Mouse (Mus musculus) limb, embryonic 13.5 days (tissue): Measurements from ENCODE around the gene Actn2. TPM values are rescaled to one million over a fixed set of nuclear protein-coding genes. Genes with fewer than 3 reads are reported as not detected.

Source experiments
- ATAC-seq: fragments of 200-750 bp; cut with Nextera tagmentation; 2 replicates; pipeline ENCODE4 v1.8.0; 2017; ENCODE audit warnings: low read depth, moderate number of reproducible peaks, moderate TSS enrichment; ENCODE audit not compliant: low FRiP score
- H3K27ac ChIP-seq: fragments of 300-500 bp; sonication (generic); 2 replicates; pipeline ENCODE4 v1.5.1; 2015; ENCODE audit warnings: inconsistent platforms, mild to moderate bottlenecking, moderate library complexity
- H3K27me3 ChIP-seq: fragments of 300-500 bp; sonication (generic); 2 replicates; pipeline ENCODE4 v1.6.1; 2015; ENCODE audit warnings: mild to moderate bottlenecking, inconsistent platforms
- H3K36me3 ChIP-seq: fragments of 300-500 bp; sonication (generic); 2 replicates; pipeline ENCODE4 v1.6.1; 2015; ENCODE audit warnings: inconsistent platforms, mild to moderate bottlenecking, moderate library complexity
- H3K4me1 ChIP-seq: fragments of 300-500 bp; sonication (generic); 2 replicates; pipeline ENCODE4 v1.6.1; 2015; ENCODE audit warnings: inconsistent platforms
- H3K4me2 ChIP-seq: fragments of 300-500 bp; sonication (generic); replicated peaks from 2 replicates; pipeline ENCODE4 v1.6.1; 2015; ENCODE audit warnings: inconsistent platforms, mild to moderate bottlenecking, moderate library complexity
- H3K4me3 ChIP-seq: fragments of 300-500 bp; sonication (generic); 2 replicates; pipeline ENCODE4 v1.5.1; 2015; ENCODE audit warnings: moderate library complexity, mild to moderate bottlenecking, inconsistent platforms
- H3K9ac ChIP-seq: fragments of 300-500 bp; sonication (generic); 2 replicates; pipeline ENCODE4 v1.6.1; 2015; ENCODE audit warnings: mild to moderate bottlenecking, inconsistent platforms
- H3K9me3 ChIP-seq: fragments of 300-500 bp; sonication (generic); 2 replicates; pipeline ENCODE4 v1.6.1; 2016; ENCODE audit warnings: inconsistent platforms
- WGBS: fragments of 180-500 bp; shearing (Covaris S2); methylation state at CpG from one replicate; pipeline ENCODE4 v1.1.7; 2015; 5-methylcytosine and 5-hydroxymethylcytosine counted together
- polyA plus RNA-seq: library from polyadenylated mRNA; unstranded; fragments of >200 nt; fragmentation: Nextera tagmentation; extraction: Ambion mirVana; gene quantifications from 2 replicates; pipeline ENCODE4 v1.2.1, GENCODE M21; 2015

Actn2 gene
- 161 and 166 TPM in 2 replicates for polyA plus RNA-seq

- Histone ChIP-seq H3K36me3 (no peaks in the 10 kb centered on the region), H3K9me3 (no peaks in the 10 kb centered on the region), H3K27ac (no peak within 1 kb of the TSS), H3K9ac (peak within 1 kb of the TSS; percentile 67), H3K4me2 (peak within 1 kb of the TSS; percentile 77), H3K4me3 (peak within 1 kb of the TSS; percentile 43), H3K4me1 (peaks cover 4% of the 10 kb centered on the region), H3K27me3 (peaks cover 7% of the 10 kb centered on the region; the same call in 1 of the 2 replicates)
- peak; percentile 97 for ATAC-seq
- 0% methylated on average over 43 of the region's 43 CpGs for WGBS
These were observed at the start of gene Actn2 for GRCm38 (mm10) chr13:12340183-12340975. Gene Actn2 (minus strand): TSS chr13:12340760.

- no peaks in the 10 kb centered on the region for H3K4me1 ChIP-seq
- H3K9me3 ChIP-seq, result no peaks in the 10 kb centered on the region
- no peak overlapping the region for H3K4me2 ChIP-seq
- H3K27ac ChIP-seq, result no peak overlapping the region
- H3K4me3 ChIP-seq, result no peak overlapping the region
- H3K9ac ChIP-seq, result no peak overlapping the region
- H3K27me3 ChIP-seq, result no peaks in the 10 kb centered on the region
- H3K36me3 ChIP-seq, result no peaks in the 10 kb centered on the region
- no peak for ATAC-seq
These were observed 45.7 kb upstream of the Actn2 start for GRCm38 (mm10) chr13:12386286-12386685.

GRCm38 (mm10) chr13:12384796-12385195 is 44.2 kb upstream of the Actn2 start:
- no peaks in the 10 kb centered on the region for H3K4me1 ChIP-seq
- no peaks in the 10 kb centered on the region for H3K9me3 ChIP-seq
- H3K27ac ChIP-seq, result no peak overlapping the region
- no peak overlapping the region for H3K9ac ChIP-seq
- H3K27me3 ChIP-seq, result no peaks in the 10 kb centered on the region
- no peaks in the 10 kb centered on the region for H3K36me3 ChIP-seq
- H3K4me2 ChIP-seq, result no peak overlapping the region
- ATAC-seq, result no peak; the same call in 1 of the 2 replicates
- H3K4me3 ChIP-seq, result no peak overlapping the region

DNA sequence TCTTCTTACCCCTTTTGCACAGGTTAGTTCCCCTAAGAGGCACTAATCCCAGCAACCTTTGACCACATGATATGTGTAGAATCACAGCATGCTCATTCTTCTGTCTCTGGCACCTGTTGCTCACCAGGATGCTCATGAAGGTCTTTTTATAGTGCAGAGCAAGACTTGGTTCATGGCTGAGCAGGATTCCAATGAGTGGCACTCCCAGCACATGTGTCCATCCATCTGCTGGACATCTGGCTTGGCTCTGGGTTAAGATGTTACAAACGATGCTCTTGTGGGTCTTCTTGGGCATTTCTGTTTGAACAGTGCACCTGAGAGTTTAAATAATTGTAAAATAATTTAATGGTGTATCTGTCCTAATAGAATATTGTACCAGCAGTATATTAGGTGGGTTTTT is 36.2 kb upstream of the Actn2 start:
- Histone ChIP-seq H3K9ac (no peak overlapping the region), H3K27ac (no peak overlapping the region), H3K4me1 (no peaks in the 10 kb centered on the region), H3K4me2 (no peak overlapping the region), H3K4me3 (no peak overlapping the region), H3K9me3 (no peaks in the 10 kb centered on the region), H3K36me3 (no peaks in the 10 kb centered on the region), H3K27me3 (no peaks in the 10 kb centered on the region)
- WGBS, result 51% methylated on average over 1 of the region's 1 CpGs
- ATAC-seq, result no peak

DNA sequence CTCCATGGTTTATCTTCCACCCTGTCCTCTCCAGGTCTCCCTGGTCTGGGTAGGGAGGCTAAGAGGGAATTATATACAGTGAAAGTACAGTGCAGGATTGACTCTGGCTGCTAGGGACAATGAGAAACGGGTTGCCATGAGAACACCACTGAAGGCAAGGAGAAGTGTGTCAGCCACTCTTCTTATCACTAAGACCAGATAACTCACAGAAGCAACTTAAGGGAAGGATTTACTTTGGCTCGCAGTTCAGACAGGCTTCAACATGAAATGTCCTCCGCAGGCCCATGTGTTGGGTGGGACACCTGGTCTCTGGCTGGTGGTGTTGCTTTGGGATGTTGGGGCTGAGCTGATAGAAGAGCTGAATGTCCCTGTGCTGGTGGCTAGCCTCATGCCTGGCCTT is 32.2 kb upstream of the Actn2 start:
- WGBS, result 81% methylated on average over 3 of the region's 3 CpGs
- H3K4me3 ChIP-seq, result no peak overlapping the region
- H3K9me3 ChIP-seq, result no peaks in the 10 kb centered on the region
- H3K9ac ChIP-seq, result no peak overlapping the region
- H3K4me1 ChIP-seq, result no peaks in the 10 kb centered on the region; the same call in 1 of the 2 replicates
- ATAC-seq, result no peak
- no peak overlapping the region for H3K4me2 ChIP-seq
- no peak overlapping the region for H3K27ac ChIP-seq
- H3K36me3 ChIP-seq, result no peaks in the 10 kb centered on the region
- no peaks in the 10 kb centered on the region for H3K27me3 ChIP-seq

GRCm38 (mm10) chr13:12369930-12370329 is 29.4 kb upstream of the Actn2 start:
- H3K36me3 ChIP-seq, result no peaks in the 10 kb centered on the region
- H3K27ac ChIP-seq, result no peak overlapping the region
- H3K9ac ChIP-seq, result no peak overlapping the region
- no peak overlapping the region for H3K4me2 ChIP-seq
- H3K4me3 ChIP-seq, result no peak overlapping the region
- 82% methylated on average over 11 of the region's 11 CpGs for WGBS
- H3K9me3 ChIP-seq, result no peaks in the 10 kb centered on the region
- H3K4me1 ChIP-seq, result no peaks in the 10 kb centered on the region; the same call in 1 of the 2 replicates
- ATAC-seq, result 0 out of 2 replicates have a peak, but pooled peaks have one; percentile 14
- H3K27me3 ChIP-seq, result no peaks in the 10 kb centered on the region

- no peak overlapping the region for H3K27ac ChIP-seq
- ATAC-seq, result peak; percentile 78
- no peaks in the 10 kb centered on the region for H3K9me3 ChIP-seq
- no peaks in the 10 kb centered on the region for H3K36me3 ChIP-seq
- H3K4me3 ChIP-seq, result no peak overlapping the region
- no peak overlapping the region for H3K9ac ChIP-seq
- no peak overlapping the region for H3K4me2 ChIP-seq
- WGBS, result 50% methylated on average over 8 of the region's 8 CpGs
- H3K4me1 ChIP-seq, result no peaks in the 10 kb centered on the region; the same call in 1 of the 2 replicates
- H3K27me3 ChIP-seq, result no peaks in the 10 kb centered on the region
These were observed 28.6 kb upstream of the Actn2 start for GRCm38 (mm10) chr13:12369041-12369621.

GRCm38 (mm10) chr13:12361486-12361885 is 20.9 kb upstream of the Actn2 start:
- Histone ChIP-seq H3K27ac (no peak overlapping the region), H3K4me1 (no peaks in the 10 kb centered on the region), H3K27me3 (no peaks in the 10 kb centered on the region), H3K36me3 (no peaks in the 10 kb centered on the region), H3K9me3 (no peaks in the 10 kb centered on the region), H3K4me2 (no peak overlapping the region), H3K9ac (no peak overlapping the region), H3K4me3 (no peak overlapping the region)
- ATAC-seq, result no peak
- WGBS, result 85% methylated on average over 4 of the region's 4 CpGs

GRCm38 (mm10) chr13:12357554-12357953 is 17.0 kb upstream of the Actn2 start:
- Histone ChIP-seq H3K9ac (no peak overlapping the region), H3K36me3 (no peaks in the 10 kb centered on the region), H3K4me1 (no peaks in the 10 kb centered on the region), H3K27ac (no peak overlapping the region), H3K9me3 (no peaks in the 10 kb centered on the region), H3K4me3 (no peak overlapping the region), H3K27me3 (no peaks in the 10 kb centered on the region), H3K4me2 (no peak overlapping the region)
- 78% methylated on average over 5 of the region's 5 CpGs for WGBS
- ATAC-seq, result peak; percentile 44; the same call in 1 of the 2 replicates

DNA sequence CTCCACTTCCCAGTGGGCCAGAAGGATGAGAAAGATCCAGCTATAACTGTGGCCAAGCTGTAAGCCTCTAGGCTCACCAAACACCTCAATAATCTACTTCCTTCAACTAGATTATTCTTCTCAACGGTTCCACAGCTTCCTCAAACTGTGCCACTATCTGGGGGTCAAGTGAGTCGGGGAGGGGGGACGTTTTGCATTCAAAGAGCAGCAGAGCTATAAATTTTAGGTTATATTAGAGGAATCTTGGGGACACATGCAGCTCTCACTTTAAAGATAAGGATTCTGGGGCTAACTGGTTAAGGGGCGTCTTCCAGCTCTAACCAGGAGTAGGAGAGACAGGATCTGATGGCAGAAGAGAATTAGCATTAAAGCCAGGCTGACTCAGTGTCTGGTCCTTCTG is 15.6 kb upstream of the Actn2 start:
- Histone ChIP-seq H3K9me3 (no peaks in the 10 kb centered on the region), H3K4me2 (no peak overlapping the region), H3K36me3 (no peaks in the 10 kb centered on the region), H3K4me3 (no peak overlapping the region), H3K27ac (no peak overlapping the region), H3K4me1 (no peaks in the 10 kb centered on the region), H3K27me3 (no peaks in the 10 kb centered on the region), H3K9ac (no peak overlapping the region)
- 61% methylated on average over 4 of the region's 4 CpGs for WGBS
- ATAC-seq, result no peak

- Histone ChIP-seq H3K36me3 (no peaks in the 10 kb centered on the region), H3K4me2 (no peak overlapping the region), H3K9me3 (no peaks in the 10 kb centered on the region), H3K27me3 (no peaks in the 10 kb centered on the region), H3K4me3 (no peak overlapping the region), H3K27ac (no peak overlapping the region), H3K9ac (no peak overlapping the region), H3K4me1 (no peaks in the 10 kb centered on the region)
- 73% methylated on average over 13 of the region's 13 CpGs for WGBS
- ATAC-seq, result no peak
These were observed 8.8 kb upstream of the Actn2 start for GRCm38 (mm10) chr13:12349197-12349824.

DNA sequence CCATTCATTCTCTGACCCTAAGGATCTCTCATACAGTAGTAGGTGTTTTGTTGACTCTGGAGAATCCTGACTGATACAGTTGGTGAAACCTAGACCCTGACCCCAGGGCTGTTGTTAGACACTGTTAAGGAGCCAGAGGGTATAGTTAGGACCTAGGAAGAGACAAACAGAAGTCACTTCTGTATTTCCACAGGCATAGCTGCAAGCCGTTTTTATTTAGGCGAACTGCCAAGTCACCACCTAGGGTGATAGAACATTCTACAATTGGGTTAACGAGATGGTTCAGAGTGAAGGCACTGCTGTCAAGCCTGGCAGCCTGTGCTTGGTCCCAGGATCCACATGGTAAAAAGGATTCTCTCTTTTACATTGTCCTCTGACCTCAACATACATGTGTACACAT is 6.3 kb upstream of the Actn2 start:
- Histone ChIP-seq H3K9ac (no peak overlapping the region), H3K27ac (no peak overlapping the region), H3K4me3 (no peak overlapping the region), H3K9me3 (no peaks in the 10 kb centered on the region), H3K36me3 (no peaks in the 10 kb centered on the region), H3K4me2 (no peak overlapping the region), H3K4me1 (no peaks in the 10 kb centered on the region), H3K27me3 (no peaks in the 10 kb centered on the region)
- no peak for ATAC-seq
- 74% methylated on average over 3 of the region's 3 CpGs for WGBS
